In the genomic region with DNA sequence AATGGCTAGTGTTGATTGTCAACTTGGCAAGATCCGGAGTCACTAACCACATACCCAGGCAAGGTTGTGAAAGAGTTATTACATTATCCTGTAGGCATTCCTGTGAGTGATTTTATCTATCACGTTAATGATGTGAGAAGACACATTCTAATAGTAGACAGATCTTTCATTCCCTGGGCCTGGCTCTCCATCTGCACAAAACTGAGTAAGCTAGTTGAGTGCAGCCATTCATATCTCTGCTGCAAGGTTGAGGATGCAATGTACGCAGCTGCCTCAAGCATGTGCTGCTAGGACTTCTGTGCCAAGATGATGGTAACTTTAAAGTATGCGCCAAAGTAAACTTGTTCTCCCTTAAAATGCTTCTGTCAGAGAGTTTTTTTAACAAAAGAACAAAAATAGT, we compare ENCODE assay signal across 28 mouse cellular contexts.
A peak's percentile ranks its signal among the peaks of the same experiment; 100 is the strongest.
DNase-seq lines count a peak whose midpoint lies in the region; ATAC-seq and TF ChIP-seq lines count a peak whose summit lies in the region.
"Had no signal": no experiment of that assay in that cellular context is flagged by ENCODE, and none has a peak within 500 bp of the region (broad histone marks: within the 10 kb centered on the region; RNA-seq: fewer than 3 reads in every experiment).

No protein-coding gene starts in this region.

- peak; percentile 2 for DNase-seq in forebrain, embryonic 14.5 days (ENCODE audit: low spot score)
- no peak for DNase-seq in forebrain, embryonic 11.5 days (ENCODE audit: low spot score)
- peak; percentile 54 for DNase-seq in lung, embryonic 14.5 days
- no peak for DNase-seq in lung, postnatal 10 days
- no peak for DNase-seq in lung, postnatal 25 days (ENCODE audit: low spot score)
- peak; percentile 8 for DNase-seq in brain, embryonic 14.5 days (ENCODE audit: low read depth)
- DNase-seq: adrenal gland, adult 8-10 months; adrenal gland, postnatal 14 days; adrenal gland, postnatal 36 days; B cell, adult 2 months; cerebellum, adult 11 months; cerebellum, adult 18-20 months; cerebellum, adult 8-10 months; cerebellum, adult 9-11 months; cerebellum, postnatal 14 days; cerebellum, postnatal 36 days; embryo, embryonic 11 days had no signal

- no peaks in the 10 kb centered on the region for H3K36me3 ChIP-seq in forebrain, embryonic 14.5 days (ENCODE audit: control insufficient read depth, insufficient read depth, low read length)
- no peaks in the 10 kb centered on the region for H3K36me3 ChIP-seq in forebrain, embryonic 11.5 days (ENCODE audit: control insufficient read depth, insufficient read depth, low read length)
- no peaks in the 10 kb centered on the region for H3K36me3 ChIP-seq in lung, embryonic 14.5 days (ENCODE audit: insufficient read depth)
- no peaks in the 10 kb centered on the region for H3K36me3 ChIP-seq in lung, embryonic 16.5 days (ENCODE audit: control insufficient read depth, insufficient read depth, low read length)
- H3K36me3 ChIP-seq: embryonic facial prominence, embryonic 13.5 days; embryonic facial prominence, embryonic 15.5 days; forebrain, embryonic 10.5 days; forebrain, embryonic 15.5 days; G1E had no signal

- TF ChIP-seq CTCF in lung, embryonic 14.5 days (IDR thresholded peaks at IDR 0.05; ENCODE audit: low read depth): no peak
- TF ChIP-seq CTCF in brain, embryonic 14.5 days (IDR thresholded peaks at IDR 0.05; ENCODE audit: borderline replicate concordance, extremely low read depth, insufficient read depth, insufficient read length): no peak

- no peak overlapping the region for H3K27ac ChIP-seq in forebrain, embryonic 14.5 days (ENCODE audit: low read depth, low read length)
- no peak overlapping the region for H3K27ac ChIP-seq in forebrain, embryonic 11.5 days (ENCODE audit: low read depth, low read length)
- no peak overlapping the region for H3K27ac ChIP-seq in lung, embryonic 14.5 days (ENCODE audit: low read depth)
- H3K27ac ChIP-seq in lung, embryonic 16.5 days (ENCODE audit: low read length): no peak overlapping the region
- H3K27ac ChIP-seq: embryonic facial prominence, embryonic 13.5 days; embryonic facial prominence, embryonic 15.5 days; forebrain, embryonic 10.5 days; forebrain, embryonic 15.5 days had no signal

- H3K9ac ChIP-seq in forebrain, embryonic 14.5 days (ENCODE audit: low read length): no peak overlapping the region
- no peak overlapping the region for H3K9ac ChIP-seq in forebrain, embryonic 11.5 days (ENCODE audit: low read length)
- H3K9ac ChIP-seq in lung, embryonic 14.5 days: no peak overlapping the region
- no peak overlapping the region for H3K9ac ChIP-seq in lung, embryonic 16.5 days (ENCODE audit: low read length)
- H3K9ac ChIP-seq: embryonic facial prominence, embryonic 13.5 days; embryonic facial prominence, embryonic 15.5 days; forebrain, embryonic 15.5 days had no signal

- H3K4me2 ChIP-seq in forebrain, embryonic 14.5 days (ENCODE audit: low read length): no peak overlapping the region
- no peak overlapping the region for H3K4me2 ChIP-seq in forebrain, embryonic 11.5 days (ENCODE audit: low read depth, low read length, severe bottlenecking)
- no peak overlapping the region for H3K4me2 ChIP-seq in lung, embryonic 14.5 days
- no peak overlapping the region for H3K4me2 ChIP-seq in lung, embryonic 16.5 days (ENCODE audit: low read depth, low read length)
- H3K4me2 ChIP-seq: embryonic facial prominence, embryonic 13.5 days; embryonic facial prominence, embryonic 15.5 days; forebrain, embryonic 15.5 days had no signal

- no peaks in the 10 kb centered on the region for H3K27me3 ChIP-seq in forebrain, embryonic 14.5 days (replicated peaks; ENCODE audit: control insufficient read depth, insufficient read depth, low read length)
- H3K27me3 ChIP-seq in forebrain, embryonic 11.5 days (ENCODE audit: control insufficient read depth, insufficient read depth, low read length): no peaks in the 10 kb centered on the region
- no peaks in the 10 kb centered on the region for H3K27me3 ChIP-seq in lung, embryonic 14.5 days (ENCODE audit: insufficient read depth, low read length)
- no peaks in the 10 kb centered on the region for H3K27me3 ChIP-seq in lung, embryonic 16.5 days (ENCODE audit: control insufficient read depth, insufficient read depth, low read depth, low read length)
- H3K27me3 ChIP-seq: CH12.LX; embryonic facial prominence, embryonic 13.5 days; embryonic facial prominence, embryonic 15.5 days; forebrain, embryonic 15.5 days; Patski had no signal

- no peak overlapping the region for H3K4me3 ChIP-seq in forebrain, embryonic 14.5 days (ENCODE audit: low read depth, low read length)
- H3K4me3 ChIP-seq in forebrain, embryonic 11.5 days (ENCODE audit: low read depth, low read length): no peak overlapping the region
- H3K4me3 ChIP-seq in lung, embryonic 14.5 days (ENCODE audit: low read depth, low read length): no peak overlapping the region
- H3K4me3 ChIP-seq in lung, embryonic 16.5 days (ENCODE audit: low read length): no peak overlapping the region
- H3K4me3 ChIP-seq: embryonic facial prominence, embryonic 13.5 days; embryonic facial prominence, embryonic 15.5 days; erythroblast, embryonic 14.5 days; forebrain, embryonic 10.5 days; forebrain, embryonic 15.5 days had no signal

- ATAC-seq in forebrain, embryonic 14.5 days: no peak
- no peak for ATAC-seq in forebrain, embryonic 11.5 days (replicated peaks; ENCODE audit: low FRiP score)
- ATAC-seq in lung, embryonic 14.5 days (ENCODE audit: insufficient read depth): peak; percentile 77
- ATAC-seq in lung, embryonic 16.5 days (ENCODE audit: low read depth): peak; percentile 79
- ATAC-seq: activated CD4-positive, CD25-positive, alpha-beta regulatory T cell, adult 4 months; CD4-positive, CD25-positive, alpha-beta regulatory T cell, adult 4 months; forebrain, embryonic 15.5 days; Patski had no signal

- H3K4me1 ChIP-seq in forebrain, embryonic 14.5 days (ENCODE audit: control insufficient read depth, insufficient read depth, low read length): no peaks in the 10 kb centered on the region
- no peaks in the 10 kb centered on the region for H3K4me1 ChIP-seq in forebrain, embryonic 11.5 days (replicated peaks; ENCODE audit: control insufficient read depth, insufficient read depth, low read length)
- no peaks in the 10 kb centered on the region for H3K4me1 ChIP-seq in lung, embryonic 14.5 days (ENCODE audit: insufficient read depth)
- no peaks in the 10 kb centered on the region for H3K4me1 ChIP-seq in lung, embryonic 16.5 days (replicated peaks; ENCODE audit: control insufficient read depth, insufficient read depth, low read length)
- H3K4me1 ChIP-seq: embryonic facial prominence, embryonic 13.5 days; embryonic facial prominence, embryonic 15.5 days; forebrain, embryonic 10.5 days; forebrain, embryonic 15.5 days had no signal

- TF ChIP-seq POLR2A in brain, embryonic 14.5 days (IDR thresholded peaks at IDR 0.05; ENCODE audit: borderline replicate concordance, extremely low read depth, insufficient read depth, insufficient read length, poor library complexity, severe bottlenecking): no peak

- no peaks in the 10 kb centered on the region for H3K9me3 ChIP-seq in forebrain, embryonic 14.5 days (replicated peaks; ENCODE audit: control insufficient read depth, low read length)
- no peaks in the 10 kb centered on the region for H3K9me3 ChIP-seq in forebrain, embryonic 11.5 days (ENCODE audit: control insufficient read depth, low read length)
- H3K9me3 ChIP-seq in lung, embryonic 14.5 days (ENCODE audit: low read depth, low read length): no peaks in the 10 kb centered on the region
- H3K9me3 ChIP-seq in lung, embryonic 16.5 days (ENCODE audit: control insufficient read depth, low read length): no peaks in the 10 kb centered on the region
- H3K9me3 ChIP-seq: embryonic facial prominence, embryonic 13.5 days; embryonic facial prominence, embryonic 15.5 days; forebrain, embryonic 10.5 days; forebrain, embryonic 15.5 days; G1E had no signal

- 89% methylated on average over 4 of the region's 4 CpGs for WGBS in forebrain, embryonic 14.5 days
- WGBS in forebrain, embryonic 11.5 days: 90% methylated on average over 4 of the region's 4 CpGs
- 39% methylated on average over 4 of the region's 4 CpGs for WGBS in lung, embryonic 14.5 days
- 26% methylated on average over 4 of the region's 4 CpGs for WGBS in lung, embryonic 16.5 days

Comparison
In these comparisons a context has a peak if more than half of its experiments do, and no peak if none do; other contexts are left out.
1. DNase-seq: peak in forebrain, embryonic 14.5 days (single experiment), lung, embryonic 14.5 days (single experiment) and brain, embryonic 14.5 days (single experiment); none in forebrain, embryonic 11.5 days (single experiment), lung, postnatal 10 days (single experiment) and lung, postnatal 25 days (single experiment).
2. ATAC-seq: peak in lung, embryonic 14.5 days (single experiment) and lung, embryonic 16.5 days (single experiment); none in forebrain, embryonic 14.5 days (single experiment) and forebrain, embryonic 11.5 days (single experiment).